Comparison of ENCODE assay signal across 15 mouse cellular contexts in the genomic region with DNA sequence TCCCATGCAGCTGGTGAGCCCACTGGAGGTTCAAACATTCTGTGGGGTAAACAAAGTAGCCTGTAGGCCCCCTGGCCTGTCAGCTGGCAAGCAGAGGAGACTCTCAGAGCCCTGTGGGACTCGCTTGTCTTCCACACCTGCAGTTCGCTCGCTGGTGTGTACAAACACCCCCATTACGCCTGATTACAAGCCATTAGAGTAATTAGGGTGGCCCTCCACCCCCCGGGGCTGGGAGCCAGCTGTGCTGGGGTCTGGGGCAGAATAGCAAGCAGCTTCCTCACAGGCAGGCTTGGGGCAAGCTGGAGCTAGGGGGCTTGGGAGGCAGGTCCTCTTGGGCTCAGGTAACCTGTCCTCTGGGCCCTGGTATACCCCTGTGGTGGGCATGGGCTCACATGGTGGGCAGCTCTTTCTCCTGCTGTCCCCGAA.
A peak's percentile ranks its signal among the peaks of the same experiment; 100 is the strongest.
DNase-seq lines count a peak whose midpoint lies in the region; ATAC-seq and TF ChIP-seq lines count a peak whose summit lies in the region.
"Had no signal": no experiment of that assay in that cellular context is flagged by ENCODE, and none has a peak within 500 bp of the region (broad histone marks: within the 10 kb centered on the region; RNA-seq: fewer than 3 reads in every experiment).

No protein-coding gene starts in this region.

- WGBS in heart, embryonic 11.5 days (ENCODE audit: insufficient replicate concordance), result 22% methylated on average over 6 of the region's 6 CpGs
- 33% methylated on average over 6 of the region's 6 CpGs for WGBS in heart, embryonic 10.5 days
- 15% methylated on average over 6 of the region's 6 CpGs for WGBS in embryonic facial prominence, embryonic 15.5 days
- 18% methylated on average over 6 of the region's 6 CpGs for WGBS in hindbrain, embryonic 12.5 days
- WGBS in midbrain, postnatal 0 days, result 40% methylated on average over 6 of the region's 6 CpGs
- 31% methylated on average over 6 of the region's 6 CpGs for WGBS in thymus, adult 2 months

- 0 out of 2 replicates have a peak, but pooled peaks cover 3% of the 10 kb centered on the region for H3K27me3 ChIP-seq in heart, embryonic 11.5 days (ENCODE audit: control insufficient read depth, insufficient read depth, low read length)
- H3K27me3 ChIP-seq in heart, embryonic 10.5 days (ENCODE audit: insufficient read depth, poor library complexity, severe bottlenecking), result no peaks in the 10 kb centered on the region
- H3K27me3 ChIP-seq in embryonic facial prominence, embryonic 15.5 days, result no peaks in the 10 kb centered on the region
- H3K27me3 ChIP-seq in hindbrain, embryonic 12.5 days, result no peaks in the 10 kb centered on the region; the same call in 1 of the 2 replicates
- H3K27me3 ChIP-seq in midbrain, postnatal 0 days (ENCODE audit: insufficient read depth, low read length), result no peaks in the 10 kb centered on the region
- no peaks in the 10 kb centered on the region for H3K27me3 ChIP-seq in thymus, adult 2 months (ENCODE audit: control insufficient read depth, insufficient read depth, low read length)

- TF ChIP-seq POLR2A in thymus, adult 2 months (IDR thresholded peaks at IDR 0.05; ENCODE audit: control insufficient read depth, extremely low read depth, insufficient read depth, low read length, poor library complexity), result no peak

- H3K36me3 ChIP-seq in heart, embryonic 11.5 days (ENCODE audit: control insufficient read depth, insufficient read depth, low read length), result no peaks in the 10 kb centered on the region
- no peaks in the 10 kb centered on the region for H3K36me3 ChIP-seq in heart, embryonic 10.5 days
- H3K36me3 ChIP-seq in embryonic facial prominence, embryonic 15.5 days, result no peaks in the 10 kb centered on the region
- no peaks in the 10 kb centered on the region for H3K36me3 ChIP-seq in hindbrain, embryonic 12.5 days
- H3K36me3 ChIP-seq in midbrain, postnatal 0 days (ENCODE audit: insufficient read depth, low read length), result no peaks in the 10 kb centered on the region
- no peaks in the 10 kb centered on the region for H3K36me3 ChIP-seq in thymus, adult 2 months (ENCODE audit: control insufficient read depth, insufficient read depth, low read length)
- H3K36me3 ChIP-seq: heart, embryonic 13.5 days; kidney, embryonic 15.5 days; limb, embryonic 13.5 days had no signal

- H3K9ac ChIP-seq in heart, embryonic 11.5 days (ENCODE audit: low read depth, low read length), result no peak overlapping the region
- H3K9ac ChIP-seq in embryonic facial prominence, embryonic 15.5 days, result no peak overlapping the region
- no peak overlapping the region for H3K9ac ChIP-seq in hindbrain, embryonic 12.5 days
- H3K9ac ChIP-seq in midbrain, postnatal 0 days (replicated peaks; ENCODE audit: low read length, poor library complexity, severe bottlenecking), result no peak overlapping the region
- H3K9ac ChIP-seq: heart, embryonic 13.5 days; kidney, embryonic 15.5 days; limb, embryonic 13.5 days; liver, postnatal 0 days had no signal

- no peak for TF ChIP-seq CTCF in midbrain, postnatal 0 days (IDR thresholded peaks at IDR 0.05)
- TF ChIP-seq CTCF in thymus, adult 2 months (IDR thresholded peaks at IDR 0.05; ENCODE audit: borderline replicate concordance, control insufficient read depth, extremely low read depth, insufficient read depth, low read length, poor library complexity), result no peak

- H3K9me3 ChIP-seq in heart, embryonic 11.5 days (replicated peaks; ENCODE audit: control insufficient read depth, low read length), result no peaks in the 10 kb centered on the region
- no peaks in the 10 kb centered on the region for H3K9me3 ChIP-seq in heart, embryonic 10.5 days
- no peaks in the 10 kb centered on the region for H3K9me3 ChIP-seq in embryonic facial prominence, embryonic 15.5 days (replicated peaks)
- H3K9me3 ChIP-seq in hindbrain, embryonic 12.5 days (replicated peaks), result no peaks in the 10 kb centered on the region
- H3K9me3 ChIP-seq in midbrain, postnatal 0 days (ENCODE audit: low read length), result no peaks in the 10 kb centered on the region
- H3K9me3 ChIP-seq: heart, embryonic 13.5 days; kidney, embryonic 15.5 days; limb, embryonic 13.5 days had no signal

- no peak overlapping the region for H3K4me2 ChIP-seq in heart, embryonic 11.5 days
- H3K4me2 ChIP-seq in embryonic facial prominence, embryonic 15.5 days (replicated peaks), result no peak overlapping the region
- no peak overlapping the region for H3K4me2 ChIP-seq in hindbrain, embryonic 12.5 days (replicated peaks)
- H3K4me2 ChIP-seq in midbrain, postnatal 0 days (ENCODE audit: low read depth, low read length, poor library complexity, severe bottlenecking), result no peak overlapping the region
- H3K4me2 ChIP-seq: heart, embryonic 13.5 days; kidney, embryonic 15.5 days; limb, embryonic 13.5 days had no signal

- no peak overlapping the region for H3K4me3 ChIP-seq in heart, embryonic 11.5 days (ENCODE audit: low read depth, low read length)
- no peak overlapping the region for H3K4me3 ChIP-seq in heart, embryonic 10.5 days
- H3K4me3 ChIP-seq in embryonic facial prominence, embryonic 15.5 days (replicated peaks), result no peak overlapping the region
- no peak overlapping the region for H3K4me3 ChIP-seq in hindbrain, embryonic 12.5 days
- no peak overlapping the region for H3K4me3 ChIP-seq in midbrain, postnatal 0 days (ENCODE audit: low read depth, low read length)
- H3K4me3 ChIP-seq in thymus, adult 2 months (ENCODE audit: control insufficient read depth, insufficient read depth, low read length), result no peak overlapping the region
- H3K4me3 ChIP-seq: heart, embryonic 13.5 days; kidney, embryonic 15.5 days; limb, embryonic 13.5 days had no signal

- ATAC-seq in heart, embryonic 11.5 days (replicated peaks; ENCODE audit: insufficient number of reproducible peaks, low FRiP score, low TSS enrichment), result peak; percentile 8; the same call in 1 of the 2 replicates
- 0 out of 2 replicates have a peak, but pooled peaks have one; percentile 43 for ATAC-seq in embryonic facial prominence, embryonic 15.5 days (ENCODE audit: insufficient number of reproducible peaks, low FRiP score, low TSS enrichment, low read depth)
- peak; percentile 74 for ATAC-seq in hindbrain, embryonic 12.5 days (ENCODE audit: low FRiP score)
- no peak for ATAC-seq in midbrain, postnatal 0 days (ENCODE audit: low FRiP score)
- ATAC-seq: liver, postnatal 0 days had no signal

- no peak overlapping the region for H3K27ac ChIP-seq in heart, embryonic 11.5 days (ENCODE audit: low read depth, low read length)
- no peak overlapping the region for H3K27ac ChIP-seq in heart, embryonic 10.5 days
- no peak overlapping the region for H3K27ac ChIP-seq in embryonic facial prominence, embryonic 15.5 days (replicated peaks)
- H3K27ac ChIP-seq in hindbrain, embryonic 12.5 days, result 0 out of 2 replicates have a peak overlapping the region, but pooled peaks have one; percentile 3
- H3K27ac ChIP-seq in midbrain, postnatal 0 days (ENCODE audit: low read depth, low read length), result no peak overlapping the region
- H3K27ac ChIP-seq in thymus, adult 2 months (ENCODE audit: control insufficient read depth, insufficient read depth, low read length), result no peak overlapping the region
- H3K27ac ChIP-seq: heart, embryonic 13.5 days; kidney, embryonic 15.5 days; limb, embryonic 13.5 days had no signal

- peaks cover 7% of the 10 kb centered on the region for H3K4me1 ChIP-seq in heart, embryonic 11.5 days (ENCODE audit: control insufficient read depth, insufficient read depth, low read length)
- H3K4me1 ChIP-seq in heart, embryonic 10.5 days, result peaks cover 16% of the 10 kb centered on the region
- H3K4me1 ChIP-seq in embryonic facial prominence, embryonic 15.5 days, result no peaks in the 10 kb centered on the region
- peaks cover 10% of the 10 kb centered on the region for H3K4me1 ChIP-seq in hindbrain, embryonic 12.5 days
- peaks cover 9% of the 10 kb centered on the region; the same call in 1 of the 2 replicates for H3K4me1 ChIP-seq in midbrain, postnatal 0 days (ENCODE audit: insufficient read depth, low read length)
- H3K4me1 ChIP-seq in thymus, adult 2 months (replicated peaks; ENCODE audit: control insufficient read depth, insufficient read depth, low read length), result no peaks in the 10 kb centered on the region
- H3K4me1 ChIP-seq: kidney, embryonic 15.5 days; limb, embryonic 13.5 days had no signal

- DNase-seq in heart, embryonic 10.5 days (ENCODE audit: low spot score), result no peak
- peak; percentile 9 for DNase-seq in midbrain, postnatal 0 days (ENCODE audit: low spot score)
- DNase-seq in adrenal gland, postnatal 4 days (ENCODE audit: low spot score in 2 of 2), result no peak
- no peak for DNase-seq in thymus, adult 2 months
- DNase-seq in urinary bladder, postnatal 36 days (ENCODE audit: low spot score in 2 of 2), result no peak
- DNase-seq: adrenal gland, adult 8-10 months; gastrocnemius, postnatal 25 days; layer of hippocampus, adult 9-11 months; liver, postnatal 0 days had no signal
